Mouse (Mus musculus): ENCODE data around the gene Wdr20. TPM values are rescaled to one million over a fixed set of nuclear protein-coding genes. Genes with fewer than 3 reads are reported as not detected.

Wdr20 gene
- polyA plus RNA-seq, 1 experiment from 2014 or later = 23.6 TPM

DNA sequence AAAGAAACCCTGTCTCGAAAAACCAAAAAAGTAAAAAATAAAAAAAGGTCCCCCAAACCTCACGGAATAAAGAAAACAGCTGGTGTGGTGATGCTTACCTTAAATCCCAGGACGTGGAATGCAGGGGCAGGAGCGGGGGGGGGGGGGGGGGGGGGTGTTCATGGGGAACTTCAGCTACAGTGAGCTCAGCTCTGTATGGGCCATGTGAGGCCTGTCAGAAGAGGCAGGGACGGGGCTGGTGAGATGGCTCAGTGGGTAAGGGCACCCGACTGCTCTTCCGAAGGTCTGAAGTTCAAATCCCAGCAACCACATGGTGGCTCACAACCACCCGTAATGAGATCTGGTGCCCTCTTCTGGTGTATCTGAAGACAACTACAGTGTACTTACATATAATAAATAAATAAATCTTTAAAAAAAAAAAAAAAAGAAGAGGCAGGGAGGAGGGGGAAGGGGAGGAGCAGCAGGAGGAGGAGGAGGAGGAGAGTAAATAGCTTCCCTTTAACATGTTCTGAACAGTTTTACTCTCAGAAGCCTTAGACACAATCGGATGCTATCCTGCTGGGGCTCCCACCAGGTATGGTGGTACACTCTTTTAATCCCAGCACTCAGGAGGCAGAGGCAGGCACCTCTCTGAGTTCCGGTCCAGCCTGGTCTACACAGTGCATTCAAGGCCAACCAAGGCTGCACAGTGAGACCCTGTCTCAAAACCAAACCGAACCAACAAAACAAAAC, 92.7 kb downstream of the Wdr20 start:
- DNase-seq (ENCODE audit: low spot score) = no peak
- WGBS = 85% methylated on average over 9 of the region's 11 CpGs
- no peaks in the 10 kb centered on the region for H3K27me3 ChIP-seq (ENCODE audit: control insufficient read depth, insufficient read depth, low read length)
- no peaks in the 10 kb centered on the region for H3K36me3 ChIP-seq (ENCODE audit: control insufficient read depth, insufficient read depth, low read length)
- H3K9me3 ChIP-seq (ENCODE audit: control insufficient read depth, low read length) = no peaks in the 10 kb centered on the region
- no peaks in the 10 kb centered on the region for H3K4me1 ChIP-seq (ENCODE audit: control insufficient read depth, insufficient read depth, low read length)
- H3K9ac ChIP-seq (ENCODE audit: low read length) = no peak overlapping the region
- H3K4me2 ChIP-seq (ENCODE audit: low read depth) = no peak overlapping the region
- no peak for ATAC-seq (ENCODE audit: insufficient read depth, low FRiP score, low TSS enrichment)
- H3K4me3 ChIP-seq (ENCODE audit: low read depth, low read length) = no peak overlapping the region
- H3K27ac ChIP-seq (ENCODE audit: low read depth, low read length) = no peak overlapping the region

DNA sequence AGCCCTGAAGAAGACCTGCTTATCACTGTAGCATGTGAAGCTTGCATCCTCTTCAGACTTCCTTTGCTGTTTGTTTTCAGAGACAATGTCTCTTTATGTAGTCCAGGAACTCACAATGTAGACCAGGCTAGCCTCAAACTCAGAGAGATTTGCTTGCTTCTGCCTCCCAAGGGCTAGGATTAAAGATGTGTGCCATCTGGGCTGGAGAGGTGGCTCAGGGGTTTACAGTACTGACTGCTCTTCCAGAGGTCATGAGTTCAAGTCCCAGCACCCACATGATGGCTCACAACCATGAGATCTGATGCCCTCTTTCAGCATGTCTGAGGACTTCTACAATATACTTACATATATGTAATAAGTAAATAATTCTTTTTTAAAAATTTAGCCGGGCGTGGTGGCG, 97.4 kb downstream of the Wdr20 start:
- ATAC-seq (ENCODE audit: insufficient read depth, low FRiP score, low TSS enrichment) = no peak
- WGBS = 98% methylated on average over 3 of the region's 3 CpGs

DNA sequence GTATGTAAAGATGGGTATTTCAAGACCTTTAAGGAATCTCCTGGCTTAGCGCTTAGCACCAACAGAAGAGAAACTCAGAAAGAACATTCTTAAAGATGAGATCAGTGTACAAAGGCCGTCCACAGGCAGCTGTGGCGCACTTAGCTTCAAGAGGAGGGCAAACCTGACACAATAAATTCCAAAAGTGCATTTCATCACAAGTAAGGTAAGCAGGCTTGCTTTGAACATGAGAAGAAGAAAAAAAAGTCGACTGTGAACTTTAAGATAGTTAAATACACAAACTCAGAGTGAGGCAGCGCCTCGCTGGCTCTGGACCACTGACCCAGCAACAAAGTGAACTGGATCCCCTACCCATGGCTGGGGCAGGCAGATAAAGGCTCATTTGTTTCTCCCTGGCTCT, 99.0 kb downstream of the Wdr20 start:
- no peak overlapping the region for H3K4me2 ChIP-seq (ENCODE audit: low read depth)
- H3K9me3 ChIP-seq (ENCODE audit: control insufficient read depth, low read length) = no peaks in the 10 kb centered on the region
- peak overlapping the region; percentile 30 for H3K27ac ChIP-seq (ENCODE audit: low read depth, low read length)
- H3K36me3 ChIP-seq (ENCODE audit: control insufficient read depth, insufficient read depth, low read length) = no peaks in the 10 kb centered on the region
- ATAC-seq (ENCODE audit: insufficient read depth, low FRiP score, low TSS enrichment) = 0 out of 2 replicates have a peak, but pooled peaks have one; percentile 11
- WGBS = 57% methylated on average over 6 of the region's 6 CpGs
- H3K4me1 ChIP-seq (ENCODE audit: control insufficient read depth, insufficient read depth, low read length) = peaks cover 8% of the 10 kb centered on the region
- DNase-seq (ENCODE audit: low spot score) = no peak
- H3K4me3 ChIP-seq (ENCODE audit: low read depth, low read length) = no peak overlapping the region
- H3K9ac ChIP-seq (ENCODE audit: low read length) = 0 out of 2 replicates have a peak overlapping the region, but pooled peaks have one; percentile 1
- H3K27me3 ChIP-seq (ENCODE audit: control insufficient read depth, insufficient read depth, low read length) = no peaks in the 10 kb centered on the region

More for the DNA sequence above, 97.4 kb downstream of the Wdr20 start:
- no peaks in the 10 kb centered on the region for H3K27me3 ChIP-seq (ENCODE audit: control insufficient read depth, insufficient read depth, low read length)
- peaks cover 8% of the 10 kb centered on the region for H3K4me1 ChIP-seq (ENCODE audit: control insufficient read depth, insufficient read depth, low read length)
- DNase-seq (ENCODE audit: low spot score) = no peak
- no peak overlapping the region for H3K27ac ChIP-seq (ENCODE audit: low read depth, low read length)
- H3K4me3 ChIP-seq (ENCODE audit: low read depth, low read length) = no peak overlapping the region
- H3K36me3 ChIP-seq (ENCODE audit: control insufficient read depth, insufficient read depth, low read length) = no peaks in the 10 kb centered on the region
- H3K4me2 ChIP-seq (ENCODE audit: low read depth) = no peak overlapping the region
- no peak overlapping the region for H3K9ac ChIP-seq (ENCODE audit: low read length)
- no peaks in the 10 kb centered on the region for H3K9me3 ChIP-seq (ENCODE audit: control insufficient read depth, low read length)

DNA sequence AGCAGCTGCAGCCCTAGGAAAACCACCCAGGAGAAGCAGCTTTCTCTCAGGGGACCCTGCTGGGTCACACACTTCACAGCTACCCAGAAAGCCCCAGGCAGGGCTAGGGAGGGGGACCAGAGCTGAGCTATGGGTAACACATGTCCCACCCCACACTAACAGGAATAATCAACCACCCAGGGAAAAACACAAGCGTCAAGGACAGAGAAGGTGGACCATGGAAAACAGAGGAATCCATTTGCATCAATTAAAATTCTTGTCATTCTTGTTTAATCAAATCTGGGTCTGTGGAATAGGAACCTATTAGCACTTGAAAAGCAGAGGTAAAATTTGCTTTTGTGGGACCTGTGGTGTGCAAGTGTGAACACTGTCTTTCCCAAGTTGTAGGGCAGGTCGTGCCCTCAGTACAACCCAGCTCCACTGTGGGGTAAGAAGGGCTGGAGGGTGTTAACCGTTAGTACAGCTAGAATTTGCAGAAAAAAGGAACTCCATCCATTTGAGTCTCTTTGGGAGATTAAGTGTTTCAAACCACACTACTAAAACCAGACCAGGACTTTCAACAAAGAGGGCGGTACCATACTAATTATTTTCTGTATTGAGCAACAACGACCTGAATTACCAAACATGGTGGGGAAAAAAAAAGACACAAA, 99.6 kb downstream of the Wdr20 start:
- Histone ChIP-seq H3K9me3 (ENCODE audit: control insufficient read depth, low read length) (no peaks in the 10 kb centered on the region), H3K27me3 (ENCODE audit: control insufficient read depth, insufficient read depth, low read length) (no peaks in the 10 kb centered on the region), H3K4me3 (ENCODE audit: low read depth, low read length) (no peak overlapping the region), H3K4me1 (ENCODE audit: control insufficient read depth, insufficient read depth, low read length) (peaks cover 8% of the 10 kb centered on the region), H3K36me3 (ENCODE audit: control insufficient read depth, insufficient read depth, low read length) (no peaks in the 10 kb centered on the region), H3K9ac (ENCODE audit: low read length) (0 out of 2 replicates have a peak overlapping the region, but pooled peaks have one; percentile 1), H3K4me2 (ENCODE audit: low read depth) (no peak overlapping the region), H3K27ac (ENCODE audit: low read depth, low read length) (peak overlapping the region; percentile 30)
- DNase-seq (ENCODE audit: low spot score) (no peak), ATAC-seq (ENCODE audit: insufficient read depth, low FRiP score, low TSS enrichment) (peak; percentile 53; the same call in 1 of the 2 replicates)
- 36% methylated on average over 5 of the region's 5 CpGs for WGBS

DNA sequence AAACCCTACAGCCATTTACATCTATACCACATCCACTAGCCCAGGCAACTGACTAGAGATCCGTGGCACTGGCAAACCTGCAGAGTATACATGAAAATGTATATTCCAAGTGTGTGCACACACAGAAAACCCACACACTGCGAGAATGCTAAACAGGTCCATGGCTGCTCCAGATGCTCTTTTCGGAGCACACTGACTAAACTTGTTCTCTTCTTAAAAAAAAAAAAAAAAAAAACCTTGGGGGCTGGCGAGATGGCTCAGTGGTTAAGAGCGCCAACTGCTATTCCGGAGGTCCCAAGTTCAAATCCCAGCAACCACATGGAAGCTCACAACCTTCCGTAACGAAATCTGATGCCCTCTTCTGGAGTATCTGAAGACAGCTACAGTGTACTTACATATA, 100.1 kb downstream of the Wdr20 start:
- H3K9ac ChIP-seq (ENCODE audit: low read length) = no peak overlapping the region
- H3K4me1 ChIP-seq (ENCODE audit: control insufficient read depth, insufficient read depth, low read length) = peaks cover 8% of the 10 kb centered on the region
- DNase-seq (ENCODE audit: low spot score) (no peak), ATAC-seq (ENCODE audit: insufficient read depth, low FRiP score, low TSS enrichment) (no peak)
- no peak overlapping the region for H3K4me2 ChIP-seq (ENCODE audit: low read depth)
- WGBS = 89% methylated on average over 8 of the region's 8 CpGs
- no peaks in the 10 kb centered on the region for H3K36me3 ChIP-seq (ENCODE audit: control insufficient read depth, insufficient read depth, low read length)
- H3K27me3 ChIP-seq (ENCODE audit: control insufficient read depth, insufficient read depth, low read length) = no peaks in the 10 kb centered on the region
- H3K9me3 ChIP-seq (ENCODE audit: control insufficient read depth, low read length) = no peaks in the 10 kb centered on the region
- no peak overlapping the region for H3K4me3 ChIP-seq (ENCODE audit: low read depth, low read length)
- H3K27ac ChIP-seq (ENCODE audit: low read depth, low read length) = no peak overlapping the region

DNA sequence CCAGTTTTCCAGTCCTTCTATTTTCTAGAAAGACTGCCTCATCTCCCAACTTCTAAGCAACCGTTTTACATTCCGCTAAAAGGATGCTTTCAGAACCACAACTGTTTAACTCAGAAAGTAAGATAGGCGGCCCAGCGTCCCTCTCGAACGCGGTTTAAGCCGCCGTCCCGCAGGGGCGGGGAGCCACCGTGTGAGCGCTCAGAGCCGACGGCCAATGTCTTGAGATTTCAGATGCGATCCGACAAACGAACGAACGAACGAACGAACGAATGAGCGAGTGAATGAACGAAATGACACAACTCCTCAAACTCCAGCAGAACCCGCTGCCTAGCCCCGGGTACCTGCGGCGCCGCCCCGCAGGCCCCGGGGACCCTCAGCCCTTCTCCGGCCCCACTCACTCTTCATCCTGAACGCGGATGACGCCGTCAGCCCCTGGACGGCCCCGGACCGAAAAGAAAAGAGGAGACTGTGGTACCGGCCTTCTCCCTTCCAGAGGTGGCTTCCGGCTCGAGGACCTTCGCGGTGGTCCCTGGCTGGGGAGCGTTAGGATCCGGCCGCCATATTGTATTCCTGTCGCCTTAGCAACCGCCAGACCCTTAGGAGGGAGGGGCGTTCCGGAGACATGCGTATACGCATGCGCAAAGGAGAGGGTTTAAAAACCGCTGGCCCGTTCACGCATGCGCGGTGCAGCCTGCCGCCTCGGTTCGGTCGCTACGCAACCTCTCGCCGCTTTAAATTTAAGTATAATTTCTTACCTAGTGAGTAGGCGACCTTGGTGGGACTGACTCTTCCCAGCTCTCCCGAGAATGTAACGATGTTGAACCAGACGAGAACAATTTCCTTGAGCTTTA, 102.8 kb downstream of the Wdr20 start, which contains the start of gene Mok:
Mok (minus strand) TSS at position 592 of the 851 bp plus-strand sequence.
- no peaks in the 10 kb centered on the region for H3K9me3 ChIP-seq (ENCODE audit: control insufficient read depth, low read length)
- peak; percentile 95 for DNase-seq (ENCODE audit: low spot score)
- under 1% methylated on average over 71 of the region's 71 CpGs for WGBS
- H3K9ac ChIP-seq (ENCODE audit: low read length) = peak within 1 kb of the TSS; percentile 61
- H3K27me3 ChIP-seq (ENCODE audit: control insufficient read depth, insufficient read depth, low read length) = peaks cover 3% of the 10 kb centered on the region; the same call in 1 of the 2 replicates
- H3K4me3 ChIP-seq (ENCODE audit: low read depth, low read length) = peak within 1 kb of the TSS; percentile 75
- H3K36me3 ChIP-seq (ENCODE audit: control insufficient read depth, insufficient read depth, low read length) = no peaks in the 10 kb centered on the region
- ATAC-seq (ENCODE audit: insufficient read depth, low FRiP score, low TSS enrichment) = peak; percentile 67; the same call in 1 of the 2 replicates
- peak within 1 kb of the TSS; percentile 62 for H3K4me2 ChIP-seq (ENCODE audit: low read depth)
- no peak within 1 kb of the TSS for H3K27ac ChIP-seq (ENCODE audit: low read depth, low read length)
- peaks cover 12% of the 10 kb centered on the region for H3K4me1 ChIP-seq (ENCODE audit: control insufficient read depth, insufficient read depth, low read length)

DNA sequence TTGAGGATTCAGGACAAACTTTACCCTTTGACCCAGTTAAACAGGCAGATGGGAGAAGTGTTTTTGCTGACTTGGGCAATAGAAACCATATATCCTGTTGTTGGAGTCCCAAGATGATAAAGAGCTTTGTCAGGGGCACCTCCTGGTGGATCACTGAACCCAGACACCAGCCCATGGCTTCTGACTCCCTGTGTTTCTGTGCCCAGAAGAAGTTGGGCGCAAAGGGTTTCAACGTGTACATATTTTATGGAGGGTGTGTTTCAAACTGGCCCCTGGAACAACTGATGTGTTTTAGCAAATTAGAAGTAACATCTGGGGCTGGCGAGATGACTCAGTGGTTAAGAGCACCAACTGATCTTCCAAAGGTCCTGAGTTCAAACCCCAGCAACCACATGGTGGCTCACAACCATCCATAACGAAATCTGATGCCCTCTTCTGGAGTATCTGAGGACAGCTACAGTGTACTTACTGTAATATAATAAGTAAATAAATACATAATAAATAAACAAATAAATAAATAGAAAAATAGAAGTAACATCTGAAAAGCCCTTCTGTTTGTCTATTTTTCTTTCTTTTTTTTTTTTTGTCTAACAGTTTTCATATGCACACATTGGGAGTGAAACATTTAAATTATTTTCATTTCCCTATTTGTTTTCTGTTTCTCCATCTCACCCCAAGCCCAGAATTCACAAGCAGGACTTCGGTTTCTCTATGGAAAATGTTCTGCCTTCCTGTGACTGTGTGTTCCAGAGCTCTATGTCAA, 104.2 kb downstream of the Wdr20 start:
- H3K4me3 ChIP-seq (ENCODE audit: low read depth, low read length) = no peak overlapping the region
- WGBS = 68% methylated on average over 5 of the region's 5 CpGs
- H3K4me1 ChIP-seq (ENCODE audit: control insufficient read depth, insufficient read depth, low read length) = peaks cover 14% of the 10 kb centered on the region
- no peaks in the 10 kb centered on the region for H3K9me3 ChIP-seq (ENCODE audit: control insufficient read depth, low read length)
- no peak overlapping the region for H3K4me2 ChIP-seq (ENCODE audit: low read depth)
- no peak overlapping the region for H3K27ac ChIP-seq (ENCODE audit: low read depth, low read length)
- no peaks in the 10 kb centered on the region for H3K36me3 ChIP-seq (ENCODE audit: control insufficient read depth, insufficient read depth, low read length)
- H3K27me3 ChIP-seq (ENCODE audit: control insufficient read depth, insufficient read depth, low read length) = peaks cover 7% of the 10 kb centered on the region; the same call in 1 of the 2 replicates
- DNase-seq (ENCODE audit: low spot score) (no peak), ATAC-seq (ENCODE audit: insufficient read depth, low FRiP score, low TSS enrichment) (no peak)
- no peak overlapping the region for H3K9ac ChIP-seq (ENCODE audit: low read length)
